Mouse (Mus musculus) left cerebral cortex, adult 9 months (tissue): Measurements from ENCODE around the gene Olfr1243.
"Not testable (repeated sequence)": the region's sequence is repeated elsewhere in the genome, so short reads cannot be mapped to it uniquely, and the experiment has no call there.

ENCODE experiments used
- DNase-seq, 2 experiments: peaks; one replicate each; pipeline ENCODE4 v3.0.0; 2022; ENCODE audit warnings: low spot score in 2 of 2

The Olfr1243 gene

DNA sequence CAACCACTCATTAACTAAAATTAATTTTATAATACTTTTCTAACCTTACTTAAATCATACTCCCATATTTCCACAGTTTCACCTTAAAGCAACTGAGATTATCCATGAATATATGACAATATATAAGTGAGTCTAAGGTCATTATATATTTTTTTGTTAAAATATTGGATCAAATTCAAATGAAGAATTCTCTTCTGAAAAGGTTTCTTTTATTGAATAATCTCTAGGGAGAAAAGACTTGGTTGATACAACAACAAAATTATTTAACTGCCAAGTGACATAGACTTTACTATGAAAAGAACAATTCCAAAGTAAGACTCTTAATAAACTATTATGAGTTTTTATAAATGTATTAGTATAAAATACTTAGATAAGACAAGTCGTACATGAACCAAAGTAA is at the start of gene Olfr1243:
TSS of gene Olfr1243 (minus strand) at position 101 of the 400 bp plus-strand sequence.
- DNase-seq, result no peak

DNA sequence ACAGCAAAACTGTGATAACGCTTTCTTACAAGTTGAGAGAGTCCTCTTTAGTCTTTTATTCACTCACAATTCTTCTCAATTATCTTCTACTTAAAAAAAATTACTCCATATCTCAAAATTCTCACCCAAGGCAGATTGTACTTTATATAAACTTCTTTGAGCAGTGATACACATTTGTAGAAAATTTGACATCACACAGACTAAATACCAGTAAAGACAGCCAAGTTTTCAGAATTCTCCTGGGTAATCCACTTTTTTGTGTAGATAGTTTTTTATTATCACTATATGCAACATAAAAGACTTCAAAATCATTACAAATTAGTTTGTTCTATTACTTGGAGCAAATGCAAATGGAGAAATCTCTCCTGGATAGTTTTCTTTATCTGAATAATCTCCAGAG is 47.1 kb upstream of the Olfr1243 start, which contains the start of gene Olfr1245:
TSS of gene Olfr1245 (minus strand) at position 101 of the 400 bp plus-strand sequence.
- DNase-seq, result no peak

DNA sequence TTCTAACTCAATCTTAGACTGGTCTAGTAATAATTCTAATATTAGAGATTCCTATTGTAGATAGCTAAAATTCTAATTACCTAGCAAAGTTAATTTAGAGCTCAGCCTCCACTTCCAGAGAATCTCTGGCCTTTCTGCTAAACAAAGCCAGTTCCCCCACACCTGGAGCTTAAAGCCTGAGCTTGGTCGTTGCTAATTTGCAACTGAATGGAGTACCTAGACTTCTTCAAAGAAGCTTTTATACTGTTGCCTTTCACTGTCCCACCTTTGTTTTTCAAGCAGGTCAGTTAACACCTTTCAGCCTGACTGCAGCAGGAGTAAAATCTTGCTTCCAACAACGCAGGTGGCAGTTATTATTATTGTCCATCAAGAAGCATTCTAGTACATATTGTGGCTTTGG is 31.4 kb upstream of the Olfr1243 start:
- not testable (repeated sequence) for DNase-seq

DNA sequence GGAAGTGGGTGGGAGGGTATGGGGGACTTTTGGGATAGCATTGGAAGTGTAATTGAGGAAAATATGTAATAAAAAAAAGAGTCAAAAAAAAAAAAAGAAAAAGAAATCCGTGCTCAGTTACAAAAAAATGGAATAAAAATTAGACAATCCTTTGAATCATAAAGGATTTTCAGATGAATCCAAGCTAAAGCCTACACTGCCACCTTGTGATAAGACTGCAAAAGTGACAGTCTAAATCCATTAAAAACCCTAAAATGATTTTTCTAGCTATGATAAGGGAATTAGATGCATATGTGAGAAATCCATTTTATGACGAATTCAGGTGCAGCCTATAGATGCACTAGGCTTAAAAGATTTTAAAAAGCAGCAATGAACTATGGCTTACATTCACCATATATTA is 13.2 kb upstream of the Olfr1243 start:
- DNase-seq, result no peak

DNA sequence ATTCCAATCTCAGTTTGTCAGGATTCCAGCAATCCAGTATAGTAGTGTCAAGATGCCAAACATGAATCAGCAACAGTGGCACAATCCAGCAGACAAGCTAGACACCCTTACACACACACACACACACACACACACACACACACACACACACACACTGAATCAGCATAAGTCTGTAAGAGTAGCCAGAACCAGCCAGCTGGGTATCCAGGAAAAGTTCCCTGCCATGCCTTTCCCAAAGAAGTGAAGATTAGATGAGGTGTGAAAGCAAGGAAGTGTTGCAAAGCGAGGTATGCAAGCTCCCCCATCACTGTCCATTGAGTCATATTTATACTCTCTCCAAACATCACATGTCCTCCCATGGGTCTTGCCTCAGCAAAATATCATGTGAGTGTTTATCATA is 8.6 kb upstream of the Olfr1243 start:
- DNase-seq, result peak; percentile 6 to 8

DNA sequence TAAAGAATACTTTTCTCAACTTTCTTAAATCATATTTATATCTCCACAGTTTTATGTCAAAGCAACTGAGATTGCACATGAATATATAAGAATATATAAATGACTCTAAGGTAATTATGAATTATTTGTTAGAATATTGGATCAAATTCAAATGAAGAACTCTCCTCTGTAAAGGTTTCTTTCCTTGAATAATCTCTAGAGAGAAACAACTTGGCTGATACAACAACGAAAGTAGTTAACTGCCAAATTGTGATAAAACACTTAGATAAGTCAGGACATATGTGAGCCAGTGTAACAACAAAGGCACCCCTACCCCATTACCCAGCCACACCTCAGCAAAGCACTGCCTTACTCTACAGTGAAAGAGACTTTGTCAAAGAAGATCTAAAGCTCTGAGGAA is 33.1 kb downstream of the Olfr1243 start, which contains the start of gene Olfr1242:
TSS of gene Olfr1242 (minus strand) at position 101 of the 400 bp plus-strand sequence.
- no peak for DNase-seq

DNA sequence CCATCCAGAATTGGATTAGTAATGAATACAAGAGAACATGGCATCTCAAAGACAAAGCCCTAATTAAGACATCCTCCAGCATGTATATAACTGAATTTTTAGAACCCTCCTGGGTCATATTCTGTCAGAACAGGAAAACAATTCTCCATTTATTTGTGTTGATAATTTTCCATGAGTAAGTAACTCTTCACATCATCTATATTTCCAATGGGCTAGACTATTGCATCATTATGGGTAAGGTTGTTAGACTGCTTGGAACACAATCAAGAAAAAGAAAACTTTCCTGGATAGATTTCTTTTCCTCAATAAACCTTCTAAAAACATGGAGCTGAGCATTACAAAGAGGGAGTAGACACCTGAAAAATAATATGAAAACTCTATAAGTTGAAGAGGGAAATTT is 44.3 kb downstream of the Olfr1243 start, which contains the start of gene Olfr1241:
TSS of gene Olfr1241 (minus strand) at position 101 of the 400 bp plus-strand sequence.
- DNase-seq, result no peak
